Mouse (Mus musculus) testis, adult 2 months (tissue): ENCODE data around the gene Ssb. TPM values are rescaled to one million over a fixed set of nuclear protein-coding genes. Genes with fewer than 3 reads are reported as not detected.

Experiments used
- H3K27ac ChIP-seq: fragments of 200-500 bp; 2 replicates; pipeline ENCODE4 v1.5.1; 2012; ENCODE audit warnings: low read depth, low read length; ENCODE audit not compliant: control insufficient read depth, insufficient read depth
- H3K27me3 ChIP-seq: fragments of 200-500 bp; 2 replicates; pipeline ENCODE4 v1.6.1; 2012; ENCODE audit warnings: mild to moderate bottlenecking, low read length, moderate library complexity; ENCODE audit not compliant: control insufficient read depth, insufficient read depth
- H3K36me3 ChIP-seq: fragments of 200-500 bp; 2 replicates; pipeline ENCODE4 v1.6.1; 2012; ENCODE audit warnings: mild to moderate bottlenecking, low read length; ENCODE audit not compliant: control insufficient read depth, insufficient read depth
- H3K4me1 ChIP-seq: fragments of 200-500 bp; 2 replicates; pipeline ENCODE4 v1.6.1; 2012; ENCODE audit warnings: low read length; ENCODE audit not compliant: control insufficient read depth, insufficient read depth
- H3K4me3 ChIP-seq: fragments of 200-500 bp; 2 replicates; pipeline ENCODE4 v1.5.1; 2012; ENCODE audit warnings: low read depth, mild to moderate bottlenecking, low read length, moderate library complexity, mixed read lengths; ENCODE audit not compliant: control insufficient read depth
- CTCF ChIP-seq: fragments of 200-500 bp; IDR thresholded peaks from 2 replicates; pipeline ENCODE4 v1.5.1; 2012; ENCODE audit warnings: low read depth, mild to moderate bottlenecking, inconsistent platforms, low read length, moderate library complexity; ENCODE audit not compliant: control insufficient read depth, insufficient read depth, insufficient replicate concordance
- POLR2A ChIP-seq: fragments of 200-500 bp; IDR thresholded peaks from 2 replicates; pipeline ENCODE4 v1.6.1; 2012; ENCODE audit warnings: low read depth, mild to moderate bottlenecking, inconsistent platforms, low read length, moderate library complexity; ENCODE audit not compliant: control insufficient read depth
- polyA plus RNA-seq: library from polyadenylated mRNA; depleted of rRNA; stranded (reverse); fragments of >200 nt; gene quantifications from 2 replicates; pipeline ENCODE4 v1.2.3, GENCODE M21; 2012; rRNA removed

Ssb gene
- polyA plus RNA-seq: 4.2 and 7.1 TPM in 2 replicates

DNA sequence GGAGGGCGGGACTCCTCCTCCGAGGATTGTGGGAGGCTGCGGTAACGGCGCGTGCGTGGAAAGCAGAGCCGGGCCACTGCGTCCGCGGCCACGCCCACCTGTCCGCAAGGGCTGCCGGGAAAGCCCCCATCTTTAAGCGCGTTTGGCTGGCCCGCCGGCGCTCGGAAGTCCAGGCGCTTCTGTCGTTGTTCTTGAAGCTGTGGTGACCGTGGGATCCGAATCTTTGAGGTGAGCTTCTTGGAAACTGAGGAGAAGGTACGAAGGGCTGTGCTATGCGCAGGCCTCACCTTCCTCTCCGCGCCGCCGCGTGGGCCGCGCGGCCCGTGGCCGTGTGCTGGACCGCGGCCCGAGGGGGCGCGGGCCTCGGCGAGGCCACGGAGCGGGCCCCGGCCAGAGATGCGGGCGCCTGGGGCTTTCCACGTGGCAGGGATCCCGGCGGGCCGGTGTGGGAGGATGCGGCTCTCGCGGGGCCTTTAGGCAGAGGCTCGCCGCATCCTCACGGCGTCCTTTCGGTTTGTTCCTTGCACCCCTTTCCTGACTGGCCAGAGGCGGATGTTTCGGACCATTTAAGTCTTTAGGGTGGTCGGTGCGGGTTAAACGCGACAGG is at the start of gene Ssb:
Ssb (plus strand) TSS at position 78 of the 607 bp plus-strand sequence.
- no peaks in the 10 kb centered on the region; the same call in 1 of the 2 replicates for H3K36me3 ChIP-seq
- no peaks in the 10 kb centered on the region for H3K27me3 ChIP-seq
- TF ChIP-seq CTCF (no peak), POLR2A (peak; percentile 92)
- peak within 1 kb of the TSS; percentile 100 for H3K4me3 ChIP-seq
- peak within 1 kb of the TSS; percentile 98 for H3K27ac ChIP-seq
- H3K4me1 ChIP-seq: no peaks in the 10 kb centered on the region

DNA sequence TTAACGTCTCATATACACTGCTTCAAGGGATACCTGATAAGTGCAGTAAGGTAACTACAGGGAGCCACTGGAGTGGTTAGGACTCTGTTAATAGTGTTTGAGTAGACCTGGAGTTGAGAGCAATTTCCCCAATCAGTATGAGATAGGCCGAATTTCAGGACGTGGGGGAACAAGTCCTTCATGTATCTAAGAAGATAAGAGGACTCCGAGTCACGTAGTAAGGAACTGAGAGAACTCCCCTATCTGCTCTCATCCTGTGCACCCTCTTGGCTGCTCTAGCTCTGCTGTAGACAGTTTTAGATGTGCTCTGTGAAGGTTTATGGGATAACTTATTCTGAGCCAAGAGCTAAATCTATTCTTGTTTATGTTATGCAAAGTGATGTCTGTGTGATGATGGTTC is 44.8 kb upstream of the Ssb start:
- Histone ChIP-seq H3K27ac (no peak overlapping the region), H3K36me3 (no peaks in the 10 kb centered on the region)
- TF ChIP-seq CTCF: no peak
- TF ChIP-seq POLR2A: no peak

DNA sequence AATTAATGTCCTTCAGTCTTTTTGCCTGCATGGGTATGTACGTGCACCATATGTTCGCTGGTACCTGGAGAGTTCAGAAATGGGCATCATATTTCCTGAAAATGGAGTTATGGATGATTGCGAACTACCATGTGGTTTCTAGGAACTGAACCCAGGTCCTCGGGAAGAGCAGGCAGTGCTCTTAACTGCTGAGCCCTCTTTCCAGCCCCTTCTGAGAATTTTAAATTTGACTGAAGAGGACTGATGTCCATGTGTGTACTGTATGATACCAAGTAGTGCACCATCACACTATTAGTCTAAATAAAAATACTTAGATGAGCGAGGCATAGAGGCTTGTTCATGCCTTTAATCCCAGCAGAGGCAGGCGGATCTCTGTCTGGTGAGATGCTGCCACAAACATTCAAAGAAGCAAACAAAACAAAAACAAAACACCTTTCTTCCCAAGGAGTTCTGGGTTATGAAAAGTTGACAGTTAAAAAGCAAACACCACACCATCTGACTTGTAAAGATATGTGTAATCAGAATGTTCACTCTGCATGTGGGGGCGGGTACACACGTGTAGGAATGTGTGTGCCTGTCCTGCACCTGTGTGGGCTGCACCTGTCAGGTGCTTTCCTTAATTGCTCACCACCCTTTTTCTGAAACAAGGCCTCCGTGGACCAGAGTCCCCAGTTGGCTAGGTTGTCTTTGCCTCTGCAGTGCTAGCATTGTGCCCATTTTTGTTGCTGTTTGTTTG is 42.8 kb upstream of the Ssb start:
- no peak for TF ChIP-seq POLR2A
- no peak for TF ChIP-seq CTCF

More for the DNA sequence above, 44.8 kb upstream of the Ssb start:
- H3K4me1 ChIP-seq: no peaks in the 10 kb centered on the region
- H3K27me3 ChIP-seq: no peaks in the 10 kb centered on the region
- H3K4me3 ChIP-seq: no peak overlapping the region

DNA sequence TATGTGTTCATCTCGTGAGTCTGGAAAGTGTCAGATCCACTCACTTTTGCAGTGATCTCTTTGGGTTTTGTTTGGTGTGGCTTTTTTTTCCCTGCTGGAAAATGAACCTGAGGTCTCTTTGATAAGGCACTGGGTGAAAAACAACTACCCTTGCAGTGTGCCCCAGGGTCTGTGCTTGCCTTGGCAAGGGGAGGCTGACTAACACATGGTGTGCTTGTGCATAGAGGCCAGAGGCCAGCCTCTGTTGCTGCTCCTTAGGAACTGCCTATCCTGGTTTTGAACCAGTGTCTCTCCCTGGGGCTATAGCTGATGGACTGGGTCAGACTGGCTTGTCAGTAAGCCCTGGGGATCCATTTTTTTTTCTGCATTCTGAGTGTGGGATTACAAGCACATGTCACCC is 41.2 kb upstream of the Ssb start:
- H3K36me3 ChIP-seq: no peaks in the 10 kb centered on the region
- H3K27me3 ChIP-seq: no peaks in the 10 kb centered on the region
- H3K4me3 ChIP-seq: no peak overlapping the region
- no peak for TF ChIP-seq POLR2A
- no peak for TF ChIP-seq CTCF
- H3K27ac ChIP-seq: no peak overlapping the region
- H3K4me1 ChIP-seq: peaks cover 3% of the 10 kb centered on the region

More for the DNA sequence above, 42.8 kb upstream of the Ssb start:
- Histone ChIP-seq H3K4me1 (peaks cover 3% of the 10 kb centered on the region), H3K27me3 (no peaks in the 10 kb centered on the region), H3K4me3 (no peak overlapping the region), H3K36me3 (no peaks in the 10 kb centered on the region), H3K27ac (no peak overlapping the region)

DNA sequence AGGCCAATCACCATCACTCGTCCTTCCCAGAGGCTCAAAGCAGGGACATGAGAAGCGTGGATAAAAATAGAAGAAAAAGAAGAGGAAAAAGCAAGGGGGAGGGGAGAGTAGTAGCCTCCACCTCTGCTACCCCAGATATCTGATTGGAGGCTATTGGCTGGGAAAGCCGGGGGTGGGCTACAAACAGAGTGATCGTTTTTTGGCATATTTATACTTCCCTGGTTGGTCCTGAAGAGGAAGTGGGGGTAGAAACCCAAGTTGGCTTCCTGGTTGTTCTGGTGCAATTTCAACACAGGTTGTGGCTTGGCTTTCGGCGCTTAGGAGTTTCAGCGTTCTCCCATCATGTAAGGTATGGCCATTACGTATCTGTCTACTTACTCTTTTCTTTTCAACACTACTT is 39.7 kb upstream of the Ssb start, which contains the start of gene Klhl23:
Klhl23 (plus strand) TSS at position 234 of the 400 bp plus-strand sequence.
- TF ChIP-seq POLR2A (no peak), CTCF (no peak)
- H3K27me3 ChIP-seq: no peaks in the 10 kb centered on the region
- H3K4me1 ChIP-seq: peaks cover 3% of the 10 kb centered on the region
- peak within 1 kb of the TSS; percentile 75 for H3K4me3 ChIP-seq
- no peaks in the 10 kb centered on the region for H3K36me3 ChIP-seq
- H3K27ac ChIP-seq: peak within 1 kb of the TSS; percentile 78

DNA sequence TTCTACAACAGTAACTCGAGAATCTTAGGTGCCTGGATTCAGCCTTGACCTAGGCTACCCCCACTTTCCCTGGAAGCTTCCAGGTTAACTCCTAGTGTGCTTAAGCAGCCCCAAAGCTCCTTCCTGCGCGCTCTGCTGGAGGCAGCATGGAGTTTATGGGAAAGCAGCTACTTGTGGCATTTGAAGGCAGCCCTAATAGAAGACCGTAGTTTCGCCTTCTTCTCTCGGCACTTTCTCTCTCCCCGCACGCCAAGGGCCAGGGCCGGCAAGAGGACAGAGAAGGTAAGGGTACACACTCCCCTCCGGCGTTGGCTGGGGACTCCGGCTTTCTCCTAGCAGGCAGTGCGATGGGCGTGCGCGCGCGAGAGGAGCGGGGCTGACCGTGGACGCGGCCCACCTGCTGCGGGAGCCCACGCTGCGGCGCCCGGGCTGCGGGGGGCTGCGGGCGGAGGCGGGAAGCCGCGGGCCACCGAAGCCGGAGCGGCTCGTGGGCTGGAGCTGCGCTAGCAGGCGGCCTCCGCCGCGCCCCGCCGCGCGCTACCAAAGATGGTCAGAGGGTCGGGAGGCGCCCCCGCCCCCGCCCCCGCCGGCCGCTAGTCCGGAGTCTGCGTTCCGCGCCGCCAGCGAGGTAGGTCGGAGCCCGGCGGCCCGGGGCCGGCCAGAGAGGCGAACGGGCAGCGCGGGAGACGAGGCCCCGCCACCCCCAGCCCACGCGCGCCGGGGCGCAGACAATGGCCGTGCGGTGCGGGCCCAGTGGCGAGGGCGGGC is 38.8 kb upstream of the Ssb start:
- peaks cover 3% of the 10 kb centered on the region for H3K4me1 ChIP-seq
- H3K4me3 ChIP-seq: peak overlapping the region; percentile 75
- H3K27ac ChIP-seq: peak overlapping the region; percentile 78
- no peaks in the 10 kb centered on the region for H3K27me3 ChIP-seq
- TF ChIP-seq POLR2A (peak; percentile 37; the same call in 1 of the 2 replicates), CTCF (no peak)
- no peaks in the 10 kb centered on the region for H3K36me3 ChIP-seq

DNA sequence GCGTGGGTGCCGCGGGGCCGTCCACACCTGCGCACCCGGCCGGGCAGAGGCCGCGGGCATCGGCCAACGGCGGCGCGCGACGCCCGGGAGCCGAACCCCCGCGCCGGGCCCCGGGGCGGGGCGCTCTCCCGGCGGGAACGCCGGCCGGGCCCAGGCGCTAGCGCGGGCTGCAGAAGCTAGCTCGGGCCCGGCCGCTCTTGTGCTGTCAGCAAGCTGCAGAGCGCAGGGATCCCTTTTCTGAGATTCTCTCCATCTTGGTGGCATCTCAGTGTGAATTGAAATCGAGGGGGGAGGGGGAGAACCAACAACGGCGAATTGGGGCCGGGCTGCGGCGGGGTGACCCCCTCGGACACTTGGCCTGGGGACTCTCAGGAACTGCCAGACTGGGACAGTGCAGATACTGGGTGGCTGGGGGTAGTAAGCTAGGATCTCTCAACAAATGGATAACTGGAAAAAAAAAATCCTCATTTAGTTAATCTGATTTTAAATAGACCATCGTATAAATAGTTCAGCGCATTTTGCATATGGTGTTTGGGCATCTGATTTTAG is 38.2 kb upstream of the Ssb start:
- Histone ChIP-seq H3K4me3 (peak overlapping the region; percentile 75), H3K27ac (peak overlapping the region; percentile 78), H3K27me3 (no peaks in the 10 kb centered on the region), H3K4me1 (peaks cover 3% of the 10 kb centered on the region), H3K36me3 (no peaks in the 10 kb centered on the region)
- TF ChIP-seq CTCF (no peak), POLR2A (no peak)
